Mouse (Mus musculus): ENCODE measurements around the gene Ahnak2. TPM values are rescaled to one million over a fixed set of nuclear protein-coding genes. Genes with fewer than 3 reads are reported as not detected.
"Not testable (repeated sequence)": the region's sequence is repeated elsewhere in the genome, so short reads cannot be mapped to it uniquely, and the experiment has no call there.

Ahnak2 gene
- polyA plus RNA-seq, 1 experiment from 2014 or later, result 0.13 TPM

DNA sequence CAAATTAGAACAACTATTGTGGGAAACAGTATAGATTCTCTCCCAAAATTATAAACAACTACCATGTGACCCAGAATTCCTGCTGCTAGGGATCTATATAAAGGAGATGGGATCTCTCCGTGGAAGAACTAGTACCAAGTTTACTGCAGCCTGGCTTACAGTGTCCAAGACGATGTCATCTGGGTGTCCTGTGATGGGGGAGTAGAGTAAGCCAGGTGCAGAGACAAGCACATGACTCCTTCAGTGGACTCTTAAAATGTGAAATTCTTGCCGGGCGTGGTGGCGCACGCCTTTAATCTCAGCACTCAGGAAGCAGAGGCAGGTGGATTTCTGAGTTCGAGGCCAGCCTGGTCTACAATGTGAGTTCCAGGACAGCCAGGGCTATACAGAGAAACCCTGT is 14.4 kb upstream of the Ahnak2 start:
- not testable (repeated sequence) for H3K4me3 ChIP-seq (ENCODE audit: low read depth, low read length); H3K9me3 ChIP-seq (replicated peaks; ENCODE audit: control insufficient read depth, low read length); ATAC-seq (replicated peaks; ENCODE audit: insufficient number of reproducible peaks, low FRiP score, low TSS enrichment, low read depth); H3K4me2 ChIP-seq (ENCODE audit: low read depth, low read length); DNase-seq (ENCODE audit: low spot score); H3K27ac ChIP-seq (replicated peaks; ENCODE audit: low read depth, low read length); H3K9ac ChIP-seq (replicated peaks; ENCODE audit: low read length); H3K27me3 ChIP-seq (ENCODE audit: control insufficient read depth, insufficient read depth, low read length); H3K4me1 ChIP-seq (ENCODE audit: control insufficient read depth, insufficient read depth, low read length)
- 86% methylated on average over 7 of the region's 7 CpGs for WGBS
- H3K36me3 ChIP-seq (replicated peaks; ENCODE audit: control insufficient read depth, insufficient read depth, low read depth, low read length), result peaks cover 21% of the 10 kb centered on the region

DNA sequence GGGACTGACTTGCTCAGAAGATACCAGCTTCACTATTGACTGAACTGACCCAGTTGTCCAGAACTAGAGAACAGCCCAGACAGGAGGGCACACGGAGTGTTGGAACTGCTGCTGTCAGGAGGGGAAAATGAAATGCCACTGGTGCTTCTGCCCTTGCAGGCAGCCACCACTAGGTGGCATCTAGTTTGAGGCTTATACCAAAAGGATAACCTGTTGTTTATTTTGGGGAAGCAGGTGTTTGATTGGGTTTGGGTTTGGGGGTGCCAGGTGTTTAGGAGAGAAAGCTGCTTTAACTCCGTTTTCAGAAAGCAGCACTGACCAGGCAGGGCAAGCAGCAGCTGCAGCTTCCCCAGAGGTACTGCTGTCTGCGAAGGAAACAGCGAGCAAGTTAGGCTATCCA is 13.8 kb upstream of the Ahnak2 start:
- no peaks in the 10 kb centered on the region for H3K27me3 ChIP-seq (ENCODE audit: control insufficient read depth, insufficient read depth, low read length)
- peak; percentile 58 for DNase-seq (ENCODE audit: low spot score)
- no peak for ATAC-seq (replicated peaks; ENCODE audit: insufficient number of reproducible peaks, low FRiP score, low TSS enrichment, low read depth)
- H3K27ac ChIP-seq (replicated peaks; ENCODE audit: low read depth, low read length), result no peak overlapping the region
- H3K4me2 ChIP-seq (ENCODE audit: low read depth, low read length), result no peak overlapping the region
- WGBS, result 59% methylated on average over 4 of the region's 4 CpGs
- peaks cover 15% of the 10 kb centered on the region for H3K36me3 ChIP-seq (replicated peaks; ENCODE audit: control insufficient read depth, insufficient read depth, low read depth, low read length)
- H3K4me1 ChIP-seq (ENCODE audit: control insufficient read depth, insufficient read depth, low read length), result no peaks in the 10 kb centered on the region
- H3K4me3 ChIP-seq (ENCODE audit: low read depth, low read length), result no peak overlapping the region
- H3K9ac ChIP-seq (replicated peaks; ENCODE audit: low read length), result no peak overlapping the region
- H3K9me3 ChIP-seq (replicated peaks; ENCODE audit: control insufficient read depth, low read length), result no peaks in the 10 kb centered on the region

DNA sequence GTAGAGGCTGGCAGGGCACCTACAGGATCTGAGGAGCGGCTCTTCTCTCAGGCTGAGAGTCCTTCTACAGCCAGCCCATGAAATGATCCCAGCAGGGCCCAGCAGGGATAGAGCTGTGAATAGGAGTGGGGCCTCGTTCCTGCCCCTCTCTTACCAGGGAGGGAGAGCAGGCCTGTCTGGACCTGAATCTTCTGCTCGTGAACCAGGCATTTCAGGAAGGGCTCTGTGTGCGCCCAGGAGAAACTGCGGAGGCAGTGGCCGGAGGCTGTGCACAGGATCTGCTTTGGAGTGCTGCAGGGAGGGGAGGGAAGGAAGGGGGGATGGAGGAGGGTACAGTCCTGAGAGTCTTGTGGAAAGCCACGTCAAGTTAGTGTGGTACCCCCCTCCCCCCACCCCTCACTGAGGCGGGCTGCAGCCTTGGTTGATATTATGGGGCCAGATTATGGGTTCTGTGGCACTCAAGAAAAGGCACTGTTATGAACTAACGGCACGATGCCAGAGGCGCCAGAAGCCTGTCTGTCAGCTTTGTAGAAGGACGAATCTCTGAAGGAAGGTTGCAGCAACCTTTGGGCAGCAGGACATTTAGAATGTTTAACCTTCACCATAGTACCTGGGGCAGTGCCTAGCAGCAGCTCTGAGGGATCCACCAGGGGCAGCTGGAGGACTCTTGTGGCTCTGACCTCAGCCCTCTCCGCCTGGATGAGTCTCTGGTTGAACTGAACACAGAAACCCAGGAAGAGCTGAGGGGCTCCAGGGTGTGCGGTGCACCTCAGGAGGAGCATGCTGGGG is 12.4 kb upstream of the Ahnak2 start:
- Histone ChIP-seq H3K4me2 (ENCODE audit: low read depth, low read length) (no peak overlapping the region), H3K27me3 (ENCODE audit: control insufficient read depth, insufficient read depth, low read length) (no peaks in the 10 kb centered on the region), H3K4me3 (ENCODE audit: low read depth, low read length) (no peak overlapping the region), H3K4me1 (ENCODE audit: control insufficient read depth, insufficient read depth, low read length) (no peaks in the 10 kb centered on the region), H3K36me3 (replicated peaks; ENCODE audit: control insufficient read depth, insufficient read depth, low read depth, low read length) (peaks cover 11% of the 10 kb centered on the region), H3K9ac (replicated peaks; ENCODE audit: low read length) (no peak overlapping the region), H3K27ac (replicated peaks; ENCODE audit: low read depth, low read length) (no peak overlapping the region), H3K9me3 (replicated peaks; ENCODE audit: control insufficient read depth, low read length) (no peaks in the 10 kb centered on the region)
- DNase-seq (ENCODE audit: low spot score), result no peak
- 79% methylated on average over 14 of the region's 14 CpGs for WGBS
- ATAC-seq (replicated peaks; ENCODE audit: insufficient number of reproducible peaks, low FRiP score, low TSS enrichment, low read depth), result no peak

- H3K9ac ChIP-seq (replicated peaks; ENCODE audit: low read length), result no peak overlapping the region
- peaks cover under 1% of the 10 kb centered on the region for H3K36me3 ChIP-seq (replicated peaks; ENCODE audit: control insufficient read depth, insufficient read depth, low read depth, low read length)
- no peak overlapping the region for H3K4me3 ChIP-seq (ENCODE audit: low read depth, low read length)
- H3K9me3 ChIP-seq (replicated peaks; ENCODE audit: control insufficient read depth, low read length), result no peaks in the 10 kb centered on the region
- no peak for ATAC-seq (replicated peaks; ENCODE audit: insufficient number of reproducible peaks, low FRiP score, low TSS enrichment, low read depth)
- no peak overlapping the region for H3K27ac ChIP-seq (replicated peaks; ENCODE audit: low read depth, low read length)
- no peaks in the 10 kb centered on the region for H3K27me3 ChIP-seq (ENCODE audit: control insufficient read depth, insufficient read depth, low read length)
- WGBS, result 87% methylated on average over 7 of the region's 7 CpGs
- H3K4me1 ChIP-seq (ENCODE audit: control insufficient read depth, insufficient read depth, low read length), result no peaks in the 10 kb centered on the region
- no peak for DNase-seq (ENCODE audit: low spot score)
- no peak overlapping the region for H3K4me2 ChIP-seq (ENCODE audit: low read depth, low read length)
Observed at GRCm38 (mm10) chr12:112813370-112813769, 10.9 kb upstream of the Ahnak2 start.

- H3K4me2 ChIP-seq (ENCODE audit: low read depth, low read length), result no peak overlapping the region
- ATAC-seq (replicated peaks; ENCODE audit: insufficient number of reproducible peaks, low FRiP score, low TSS enrichment, low read depth) (no peak), DNase-seq (ENCODE audit: low spot score) (no peak)
- no peaks in the 10 kb centered on the region for H3K4me1 ChIP-seq (ENCODE audit: control insufficient read depth, insufficient read depth, low read length)
- no peak overlapping the region for H3K9ac ChIP-seq (replicated peaks; ENCODE audit: low read length)
- WGBS, result 64% methylated on average over 19 of the region's 19 CpGs
- no peaks in the 10 kb centered on the region for H3K27me3 ChIP-seq (ENCODE audit: control insufficient read depth, insufficient read depth, low read length)
- H3K36me3 ChIP-seq (replicated peaks; ENCODE audit: control insufficient read depth, insufficient read depth, low read depth, low read length), result no peaks in the 10 kb centered on the region; the same call in 1 of the 2 replicates
- H3K9me3 ChIP-seq (replicated peaks; ENCODE audit: control insufficient read depth, low read length), result no peaks in the 10 kb centered on the region
- H3K4me3 ChIP-seq (ENCODE audit: low read depth, low read length), result no peak overlapping the region
- no peak overlapping the region for H3K27ac ChIP-seq (replicated peaks; ENCODE audit: low read depth, low read length)
Observed at GRCm38 (mm10) chr12:112810092-112810885, 7.8 kb upstream of the Ahnak2 start.

GRCm38 (mm10) chr12:112809641-112810040 is 7.2 kb upstream of the Ahnak2 start:
- WGBS, result 22% methylated on average over 8 of the region's 8 CpGs
- no peak for ATAC-seq (replicated peaks; ENCODE audit: insufficient number of reproducible peaks, low FRiP score, low TSS enrichment, low read depth)
- Histone ChIP-seq H3K4me1 (ENCODE audit: control insufficient read depth, insufficient read depth, low read length) (no peaks in the 10 kb centered on the region), H3K27ac (replicated peaks; ENCODE audit: low read depth, low read length) (no peak overlapping the region), H3K36me3 (replicated peaks; ENCODE audit: control insufficient read depth, insufficient read depth, low read depth, low read length) (no peaks in the 10 kb centered on the region; the same call in 1 of the 2 replicates), H3K9me3 (replicated peaks; ENCODE audit: control insufficient read depth, low read length) (no peaks in the 10 kb centered on the region), H3K27me3 (ENCODE audit: control insufficient read depth, insufficient read depth, low read length) (no peaks in the 10 kb centered on the region), H3K9ac (replicated peaks; ENCODE audit: low read length) (peak overlapping the region; percentile 37), H3K4me3 (ENCODE audit: low read depth, low read length) (peak overlapping the region; percentile 70), H3K4me2 (ENCODE audit: low read depth, low read length) (peak overlapping the region; percentile 96)
- no peak for DNase-seq (ENCODE audit: low spot score)

GRCm38 (mm10) chr12:112808587-112809364 is 6.3 kb upstream of the Ahnak2 start, which contains the start of gene Clba1:
Gene Clba1 (plus strand): TSS chr12:112808937.
- H3K27ac ChIP-seq (replicated peaks; ENCODE audit: low read depth, low read length), result no peak within 1 kb of the TSS; the same call in 1 of the 2 replicates
- peak; percentile 95 for DNase-seq (ENCODE audit: low spot score)

More at GRCm38 (mm10) chr12:112808587-112809364, 6.3 kb upstream of the Ahnak2 start, which contains the start of gene Clba1:
- Histone ChIP-seq H3K4me3 (ENCODE audit: low read depth, low read length) (peak within 1 kb of the TSS; percentile 70), H3K36me3 (replicated peaks; ENCODE audit: control insufficient read depth, insufficient read depth, low read depth, low read length) (no peaks in the 10 kb centered on the region; the same call in 1 of the 2 replicates), H3K9ac (replicated peaks; ENCODE audit: low read length) (peak within 1 kb of the TSS; percentile 58), H3K4me1 (ENCODE audit: control insufficient read depth, insufficient read depth, low read length) (no peaks in the 10 kb centered on the region), H3K27me3 (ENCODE audit: control insufficient read depth, insufficient read depth, low read length) (no peaks in the 10 kb centered on the region), H3K4me2 (ENCODE audit: low read depth, low read length) (peak within 1 kb of the TSS; percentile 96), H3K9me3 (replicated peaks; ENCODE audit: control insufficient read depth, low read length) (no peaks in the 10 kb centered on the region)
- WGBS, result 1% methylated on average over 64 of the region's 64 CpGs
- peak; percentile 85 for ATAC-seq (replicated peaks; ENCODE audit: insufficient number of reproducible peaks, low FRiP score, low TSS enrichment, low read depth)

Measured in embryonic facial prominence, embryonic 11.5 days (tissue).